Mouse (Mus musculus): ENCODE data around the gene Prr19.
"Not testable (repeated sequence)": the region's sequence is repeated elsewhere in the genome, so short reads cannot be mapped to it uniquely, and the experiment has no call there.

The Prr19 gene

GRCm38 (mm10) chr7:25301063-25301462, at the start of gene Prr19:
TSS of gene Prr19 (plus strand) at chr7:25301411.
- DNase-seq (ENCODE audit: low spot score in 2 of 2), result no peak

GRCm38 (mm10) chr7:25251822-25252221, 49.4 kb upstream of the Prr19 start:
- DNase-seq (ENCODE audit: low spot score in 2 of 2), result no peak

- no peak for DNase-seq (ENCODE audit: low spot score in 2 of 2)
Observed at GRCm38 (mm10) chr7:25261896-25262295, 39.3 kb upstream of the Prr19 start.

GRCm38 (mm10) chr7:25263968-25264870, 37.0 kb upstream of the Prr19 start:
- DNase-seq (ENCODE audit: low spot score in 2 of 2), result no peak

- not testable (repeated sequence) for DNase-seq (ENCODE audit: low spot score in 2 of 2)
Observed at GRCm38 (mm10) chr7:25265743-25266142, 35.5 kb upstream of the Prr19 start.

- no peak for DNase-seq (ENCODE audit: low spot score in 2 of 2)
Observed at GRCm38 (mm10) chr7:25266180-25266962, 34.8 kb upstream of the Prr19 start.

GRCm38 (mm10) chr7:25267301-25267750, 33.9 kb upstream of the Prr19 start, which contains the start of gene Cic:
TSS of gene Cic (plus strand) at chr7:25267704.
- peak; percentile 100 for DNase-seq (ENCODE audit: low spot score in 2 of 2)

GRCm38 (mm10) chr7:25267751-25268463, 33.3 kb upstream of the Prr19 start:
- DNase-seq (ENCODE audit: low spot score in 2 of 2), result peak; percentile 99 to 100

GRCm38 (mm10) chr7:25268588-25268987, 32.6 kb upstream of the Prr19 start:
- no peak for DNase-seq (ENCODE audit: low spot score in 2 of 2)

- no peak for DNase-seq (ENCODE audit: low spot score in 2 of 2)
Observed at GRCm38 (mm10) chr7:25269029-25269428, 32.2 kb upstream of the Prr19 start.

- DNase-seq (ENCODE audit: low spot score in 2 of 2), result no peak
Observed at GRCm38 (mm10) chr7:25269545-25270271, 31.5 kb upstream of the Prr19 start.

- DNase-seq (ENCODE audit: low spot score in 2 of 2), result no peak
Observed at GRCm38 (mm10) chr7:25270652-25271633, 30.3 kb upstream of the Prr19 start.

- DNase-seq (ENCODE audit: low spot score in 2 of 2), result no peak
Observed at GRCm38 (mm10) chr7:25271651-25272444, 29.4 kb upstream of the Prr19 start.

- DNase-seq (ENCODE audit: low spot score in 2 of 2), result no peak
Observed at GRCm38 (mm10) chr7:25272445-25273258, 28.6 kb upstream of the Prr19 start.

GRCm38 (mm10) chr7:25273259-25274241, 27.7 kb upstream of the Prr19 start:
- DNase-seq (ENCODE audit: low spot score in 2 of 2), result no peak

GRCm38 (mm10) chr7:25274571-25274970, 26.6 kb upstream of the Prr19 start:
- no peak for DNase-seq (ENCODE audit: low spot score in 2 of 2)

- no peak for DNase-seq (ENCODE audit: low spot score in 2 of 2)
Observed at GRCm38 (mm10) chr7:25274996-25275395, 26.2 kb upstream of the Prr19 start.

Measured in frontal cortex, postnatal 36 days (tissue).